Mouse (Mus musculus): ENCODE measurements around the gene Phc2.

- TF ChIP-seq CTCF (IDR thresholded peaks at IDR 0.05 in 2 of 3, conservative IDR thresholded peaks at IDR 0.05 in 1 of 3; ENCODE audit: control insufficient read depth in 1 of 3, insufficient read depth in 1 of 3, low read depth in 2 of 3, low read length in 3 of 3, poor library complexity in 1 of 3, severe bottlenecking in 1 of 3) (no peak), CHD1 (IDR thresholded peaks at IDR 0.05; ENCODE audit: low read depth, low read length) (no peak), POLR2A (IDR thresholded peaks at IDR 0.05; ENCODE audit: control insufficient read depth in 1 of 2, insufficient read depth in 1 of 2, low read depth in 1 of 2, low read length in 2 of 2, poor library complexity in 1 of 2) (no peak), GATA1 (IDR thresholded peaks at IDR 0.05; ENCODE audit: low read depth, low read length) (no peak), TAL1 (IDR thresholded peaks at IDR 0.05; ENCODE audit: low read length) (no peak), GABPA (IDR thresholded peaks at IDR 0.05; ENCODE audit: low read depth, low read length) (no peak)
Observed at GRCm38 (mm10) chr4:128734721-128735671, 80.5 kb downstream of the Phc2 start.

Measured in MEL (cell line).